Mouse (Mus musculus) limb, embryonic 12.5 days (tissue): ENCODE data around the gene Myo18a. TPM values are rescaled to one million over a fixed set of nuclear protein-coding genes. Genes with fewer than 3 reads are reported as not detected.
A peak's percentile ranks its signal among the peaks of the same experiment; 100 is the strongest.

Experiments used
- ATAC-seq: fragments of 200-750 bp; cut with Nextera tagmentation; 2 replicates; pipeline ENCODE4 v1.8.0; 2017; ENCODE audit warnings: low read depth, moderate TSS enrichment; ENCODE audit not compliant: insufficient number of reproducible peaks, insufficient read depth, low FRiP score, low TSS enrichment
- H3K27ac ChIP-seq: fragments of 300-500 bp; sonication (generic); 2 replicates; pipeline ENCODE4 v1.5.1; 2016; ENCODE audit warnings: mild to moderate bottlenecking, moderate library complexity
- H3K27me3 ChIP-seq: fragments of 300-500 bp; sonication (generic); 2 replicates; pipeline ENCODE4 v1.6.1; 2016; ENCODE audit warnings: mild to moderate bottlenecking, moderate library complexity
- H3K36me3 ChIP-seq: fragments of 300-500 bp; sonication (generic); 2 replicates; pipeline ENCODE4 v1.6.1; 2016; ENCODE audit warnings: mild to moderate bottlenecking, moderate library complexity
- H3K4me1 ChIP-seq: fragments of 300-500 bp; sonication (generic); replicated peaks from 2 replicates; pipeline ENCODE4 v1.6.1; 2016
- H3K4me2 ChIP-seq: fragments of 300-500 bp; sonication (generic); 2 replicates; pipeline ENCODE4 v1.6.1; 2016; ENCODE audit warnings: mild to moderate bottlenecking, moderate library complexity
- H3K4me3 ChIP-seq: fragments of 300-500 bp; sonication (generic); replicated peaks from 2 replicates; pipeline ENCODE4 v1.5.1; 2016; ENCODE audit warnings: mild to moderate bottlenecking
- H3K9ac ChIP-seq: fragments of 300-500 bp; sonication (generic); replicated peaks from 2 replicates; pipeline ENCODE4 v1.6.1; 2016; ENCODE audit warnings: mild to moderate bottlenecking, moderate library complexity
- H3K9me3 ChIP-seq: fragments of 300-500 bp; sonication (generic); 2 replicates; pipeline ENCODE4 v1.6.1; 2016; ENCODE audit warnings: mild to moderate bottlenecking, moderate library complexity
- WGBS: fragments of 180-500 bp; shearing (Covaris S2); methylation state at CpG from one replicate; pipeline ENCODE4 v1.1.7; 2016; 5-methylcytosine and 5-hydroxymethylcytosine counted together
- polyA plus RNA-seq: library from polyadenylated mRNA; unstranded; fragments of >200 nt; fragmentation: Nextera tagmentation; extraction: Ambion mirVana; gene quantifications from 2 replicates; pipeline ENCODE4 v1.2.1, GENCODE M21; 2016

Gene Myo18a
- polyA plus RNA-seq, 1 experiment from 2014 or later, result 31.5 TPM

GRCm38 (mm10) chr11:77901775-77902355 lies 138.8 kb downstream of the Myo18a start:
- 38% methylated on average over 8 of the region's 8 CpGs for WGBS
- Histone ChIP-seq H3K36me3 (no peaks in the 10 kb centered on the region), H3K27me3 (peaks cover 62% of the 10 kb centered on the region), H3K27ac (no peak overlapping the region), H3K4me2 (no peak overlapping the region), H3K4me3 (no peak overlapping the region), H3K4me1 (peaks cover 26% of the 10 kb centered on the region), H3K9me3 (0 out of 2 replicates have a peak, but pooled peaks cover 5% of the 10 kb centered on the region), H3K9ac (no peak overlapping the region)
- ATAC-seq, result no peak

- no peak overlapping the region for H3K4me3 ChIP-seq
- H3K4me2 ChIP-seq, result no peak overlapping the region
- ATAC-seq, result no peak
- no peak overlapping the region for H3K9ac ChIP-seq
- 30% methylated on average over 3 of the region's 3 CpGs for WGBS
- peaks cover 24% of the 10 kb centered on the region for H3K4me1 ChIP-seq
- H3K27me3 ChIP-seq, result peaks cover 62% of the 10 kb centered on the region
- H3K27ac ChIP-seq, result no peak overlapping the region
- H3K9me3 ChIP-seq, result 0 out of 2 replicates have a peak, but pooled peaks cover 5% of the 10 kb centered on the region
- no peaks in the 10 kb centered on the region for H3K36me3 ChIP-seq
Observed at GRCm38 (mm10) chr11:77903761-77904160, 140.7 kb downstream of the Myo18a start.

- Histone ChIP-seq H3K4me1 (peaks cover 24% of the 10 kb centered on the region), H3K27ac (no peak overlapping the region), H3K9ac (no peak overlapping the region), H3K4me2 (no peak overlapping the region), H3K36me3 (no peaks in the 10 kb centered on the region), H3K27me3 (peaks cover 59% of the 10 kb centered on the region), H3K9me3 (0 out of 2 replicates have a peak, but pooled peaks cover 1% of the 10 kb centered on the region), H3K4me3 (no peak overlapping the region)
- ATAC-seq, result no peak
- WGBS, result 51% methylated on average over 1 of the region's 1 CpGs
Observed at GRCm38 (mm10) chr11:77904707-77905106, 141.7 kb downstream of the Myo18a start.

GRCm38 (mm10) chr11:77906097-77906687 lies 143.1 kb downstream of the Myo18a start:
- Histone ChIP-seq H3K36me3 (no peaks in the 10 kb centered on the region), H3K27me3 (peaks cover 60% of the 10 kb centered on the region), H3K4me1 (peaks cover 24% of the 10 kb centered on the region), H3K9ac (peak overlapping the region; percentile 40; the same call in 1 of the 2 replicates), H3K4me2 (0 out of 2 replicates have a peak overlapping the region, but pooled peaks have one; percentile 27), H3K9me3 (no peaks in the 10 kb centered on the region), H3K27ac (no peak overlapping the region), H3K4me3 (no peak overlapping the region)
- ATAC-seq, result no peak
- 43% methylated on average over 19 of the region's 19 CpGs for WGBS

- Histone ChIP-seq H3K4me2 (peak overlapping the region; percentile 27), H3K9ac (peak overlapping the region; percentile 40; the same call in 1 of the 2 replicates), H3K9me3 (no peaks in the 10 kb centered on the region), H3K36me3 (no peaks in the 10 kb centered on the region), H3K4me3 (no peak overlapping the region), H3K27ac (no peak overlapping the region), H3K27me3 (peaks cover 54% of the 10 kb centered on the region), H3K4me1 (peaks cover 19% of the 10 kb centered on the region)
- WGBS, result 15% methylated on average over 9 of the region's 9 CpGs
- no peak for ATAC-seq
Observed at GRCm38 (mm10) chr11:77906747-77907174, 143.7 kb downstream of the Myo18a start.

GRCm38 (mm10) chr11:77908468-77908867 lies 145.4 kb downstream of the Myo18a start:
- Histone ChIP-seq H3K9ac (no peak overlapping the region), H3K4me3 (no peak overlapping the region), H3K27me3 (peaks cover 64% of the 10 kb centered on the region), H3K9me3 (no peaks in the 10 kb centered on the region), H3K27ac (no peak overlapping the region), H3K4me2 (no peak overlapping the region), H3K4me1 (peaks cover 13% of the 10 kb centered on the region), H3K36me3 (no peaks in the 10 kb centered on the region)
- no peak for ATAC-seq
- WGBS, result 86% methylated on average over 4 of the region's 4 CpGs

GRCm38 (mm10) chr11:77909376-77909775 lies 146.3 kb downstream of the Myo18a start:
- WGBS, result 31% methylated on average over 5 of the region's 5 CpGs
- no peak overlapping the region for H3K4me2 ChIP-seq
- H3K9ac ChIP-seq, result no peak overlapping the region
- H3K36me3 ChIP-seq, result no peaks in the 10 kb centered on the region
- peaks cover 15% of the 10 kb centered on the region for H3K4me1 ChIP-seq
- H3K27me3 ChIP-seq, result peaks cover 66% of the 10 kb centered on the region
- no peak overlapping the region for H3K4me3 ChIP-seq
- H3K27ac ChIP-seq, result no peak overlapping the region
- ATAC-seq, result no peak
- no peaks in the 10 kb centered on the region for H3K9me3 ChIP-seq

GRCm38 (mm10) chr11:77909776-77910175 lies 146.7 kb downstream of the Myo18a start:
- H3K4me1 ChIP-seq, result peaks cover 19% of the 10 kb centered on the region
- WGBS, result 27% methylated on average over 6 of the region's 6 CpGs
- H3K4me3 ChIP-seq, result no peak overlapping the region
- H3K27me3 ChIP-seq, result peaks cover 66% of the 10 kb centered on the region
- H3K9me3 ChIP-seq, result no peaks in the 10 kb centered on the region
- no peak overlapping the region for H3K27ac ChIP-seq
- no peaks in the 10 kb centered on the region for H3K36me3 ChIP-seq
- H3K4me2 ChIP-seq, result no peak overlapping the region
- ATAC-seq, result no peak
- H3K9ac ChIP-seq, result no peak overlapping the region

- H3K36me3 ChIP-seq, result no peaks in the 10 kb centered on the region
- no peak overlapping the region for H3K4me3 ChIP-seq
- WGBS, result 34% methylated on average over 6 of the region's 6 CpGs
- H3K4me2 ChIP-seq, result no peak overlapping the region
- ATAC-seq, result no peak
- peaks cover 34% of the 10 kb centered on the region for H3K4me1 ChIP-seq
- H3K27me3 ChIP-seq, result peaks cover 59% of the 10 kb centered on the region
- no peak overlapping the region for H3K27ac ChIP-seq
- H3K9me3 ChIP-seq, result no peaks in the 10 kb centered on the region
- no peak overlapping the region for H3K9ac ChIP-seq
Observed at GRCm38 (mm10) chr11:77913505-77913904, 150.5 kb downstream of the Myo18a start.

GRCm38 (mm10) chr11:77914598-77915260 lies 151.7 kb downstream of the Myo18a start:
- WGBS, result under 1% methylated on average over 32 of the region's 32 CpGs
- Histone ChIP-seq H3K4me3 (peak overlapping the region; percentile 25), H3K9me3 (no peaks in the 10 kb centered on the region), H3K4me2 (peak overlapping the region; percentile 57), H3K36me3 (no peaks in the 10 kb centered on the region), H3K9ac (no peak overlapping the region; the same call in 1 of the 2 replicates), H3K27me3 (peaks cover 50% of the 10 kb centered on the region), H3K4me1 (peaks cover 34% of the 10 kb centered on the region), H3K27ac (no peak overlapping the region)
- ATAC-seq, result no peak
